Mouse (Mus musculus) testis, adult 2 months (tissue): ENCODE measurements around the gene Klhl42.

Experiments
- CTCF ChIP-seq: fragments of 200-500 bp; IDR thresholded peaks from 2 replicates; pipeline ENCODE4 v1.5.1; 2012; ENCODE audit warnings: low read depth, mild to moderate bottlenecking, inconsistent platforms, low read length, moderate library complexity; ENCODE audit not compliant: control insufficient read depth, insufficient read depth, insufficient replicate concordance
- POLR2A ChIP-seq: fragments of 200-500 bp; IDR thresholded peaks from 2 replicates; pipeline ENCODE4 v1.6.1; 2012; ENCODE audit warnings: low read depth, mild to moderate bottlenecking, inconsistent platforms, low read length, moderate library complexity; ENCODE audit not compliant: control insufficient read depth

GRCm38 (mm10) chr6:147145753-147146152, 54.6 kb downstream of the Klhl42 start:
- TF ChIP-seq CTCF = no peak
- TF ChIP-seq POLR2A = no peak
